Mouse (Mus musculus): ENCODE measurements around the gene 1700057G04Rik. TPM values are rescaled to one million over a fixed set of nuclear protein-coding genes. Genes with fewer than 3 reads are reported as not detected.

The 1700057G04Rik gene
- total RNA-seq, 1 experiment: not detected

DNA sequence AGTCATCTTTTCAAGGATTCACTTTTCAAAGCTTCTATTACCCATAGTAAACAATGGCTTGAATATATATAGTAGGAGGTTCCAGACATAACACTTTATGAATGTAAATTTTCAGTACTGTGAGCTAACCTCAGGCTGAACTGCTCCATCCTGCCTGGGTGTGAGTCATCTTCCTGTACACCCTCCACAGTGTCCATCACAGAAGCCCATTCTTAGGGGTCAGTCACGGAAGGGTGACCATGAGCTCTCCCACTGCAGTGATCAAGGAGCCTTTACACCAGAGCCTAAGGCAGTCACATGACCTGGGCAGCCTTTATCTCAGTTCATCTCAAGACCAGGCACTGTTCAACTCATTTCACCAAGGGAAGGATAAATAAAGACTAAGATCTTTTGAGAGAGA, 41.4 kb upstream of the 1700057G04Rik start:
- Histone ChIP-seq H3K4me1 (ENCODE audit: control insufficient read depth in 2 of 2, insufficient read depth in 2 of 2, low read length in 2 of 2, poor library complexity in 1 of 2) (no peaks in the 10 kb centered on the region), H3K9me3 (ENCODE audit: control insufficient read depth, insufficient read depth, low read depth, low read length) (no peaks in the 10 kb centered on the region), H3K9ac (ENCODE audit: insufficient read depth, low read depth, low read length, poor library complexity, severe bottlenecking) (no peak overlapping the region), H3K4me3 (ENCODE audit: insufficient read depth in 1 of 2, low read depth in 1 of 2, low read length in 2 of 2, poor library complexity in 1 of 2, severe bottlenecking in 1 of 2) (no peak overlapping the region), H3K36me3 (ENCODE audit: control insufficient read depth, insufficient read depth, low read length, poor library complexity, severe bottlenecking) (peaks cover 10% of the 10 kb centered on the region), H3K27ac (ENCODE audit: insufficient read depth, low read depth, low read length, poor library complexity, severe bottlenecking) (no peak overlapping the region)
- in situ Hi-C loops (cut with MboI; ENCODE audit: low sequenced_read_pairs in 2 of 2, unreplicated experiment in 2 of 2): no loop called here
- DNase-seq (ENCODE audit: low read depth, low spot score): no peak
- TF ChIP-seq ZC3H11A (IDR thresholded peaks at IDR 0.05; ENCODE audit: borderline replicate concordance, low read depth, low read length): no peak
- no peak for TF ChIP-seq HCFC1 (IDR thresholded peaks at IDR 0.05; ENCODE audit: borderline replicate concordance, insufficient read depth, low read length)
- TF ChIP-seq MAFK (IDR thresholded peaks at IDR 0.05; ENCODE audit: insufficient read depth, low read depth, low read length): no peak

DNA sequence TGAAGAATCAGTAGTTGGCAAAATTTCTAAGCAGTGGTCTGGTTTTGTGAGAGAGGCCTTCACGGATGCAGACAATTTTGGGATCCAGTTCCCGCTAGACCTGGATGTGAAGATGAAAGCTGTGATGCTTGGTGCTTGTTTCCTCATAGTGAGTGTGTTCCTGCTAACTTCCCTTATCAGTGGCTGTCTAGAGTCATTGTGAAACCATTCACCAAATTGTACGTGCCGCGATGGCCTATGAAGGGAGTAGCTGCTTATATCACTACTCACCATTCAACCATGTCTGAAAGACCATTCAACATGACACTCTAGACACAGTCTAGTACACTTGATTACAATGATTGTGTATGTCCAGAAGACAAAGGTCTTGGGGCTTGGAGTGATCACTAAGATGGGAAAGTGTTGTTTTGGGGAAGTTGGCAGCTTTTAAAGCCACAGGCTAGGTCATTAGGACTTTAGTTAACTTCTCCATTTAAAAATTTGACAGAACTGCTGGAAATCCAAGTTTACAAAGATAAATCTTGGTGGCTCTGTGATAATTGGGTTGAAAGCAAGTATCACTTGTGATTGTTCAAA, 39.3 kb upstream of the 1700057G04Rik start:
- H3K9ac ChIP-seq (ENCODE audit: insufficient read depth, low read depth, low read length, poor library complexity, severe bottlenecking): no peak overlapping the region
- DNase-seq (ENCODE audit: low read depth, low spot score): no peak
- peaks cover 10% of the 10 kb centered on the region for H3K36me3 ChIP-seq (ENCODE audit: control insufficient read depth, insufficient read depth, low read length, poor library complexity, severe bottlenecking)
- H3K4me1 ChIP-seq (ENCODE audit: control insufficient read depth in 2 of 2, insufficient read depth in 2 of 2, low read length in 2 of 2, poor library complexity in 1 of 2): 0 out of 4 replicates have a peak, but pooled peaks cover 0 to 2% of the 10 kb centered on the region in 2 experiments
- no peaks in the 10 kb centered on the region for H3K9me3 ChIP-seq (ENCODE audit: control insufficient read depth, insufficient read depth, low read depth, low read length)
- H3K27ac ChIP-seq (ENCODE audit: insufficient read depth, low read depth, low read length, poor library complexity, severe bottlenecking): no peak overlapping the region
- in situ Hi-C loops (cut with MboI; ENCODE audit: low sequenced_read_pairs in 2 of 2, unreplicated experiment in 2 of 2): no loop called here
- TF ChIP-seq HCFC1 (IDR thresholded peaks at IDR 0.05; ENCODE audit: borderline replicate concordance, insufficient read depth, low read length) (no peak), ZC3H11A (IDR thresholded peaks at IDR 0.05; ENCODE audit: borderline replicate concordance, low read depth, low read length) (no peak), MAFK (IDR thresholded peaks at IDR 0.05; ENCODE audit: insufficient read depth, low read depth, low read length) (no peak), ZNF384 (IDR thresholded peaks at IDR 0.05; ENCODE audit: low read depth, low read length) (no peak), CHD2 (IDR thresholded peaks at IDR 0.05; ENCODE audit: low read depth, low read length) (no peak)
- H3K4me3 ChIP-seq (ENCODE audit: insufficient read depth in 1 of 2, low read depth in 1 of 2, low read length in 2 of 2, poor library complexity in 1 of 2, severe bottlenecking in 1 of 2): no peak overlapping the region

DNA sequence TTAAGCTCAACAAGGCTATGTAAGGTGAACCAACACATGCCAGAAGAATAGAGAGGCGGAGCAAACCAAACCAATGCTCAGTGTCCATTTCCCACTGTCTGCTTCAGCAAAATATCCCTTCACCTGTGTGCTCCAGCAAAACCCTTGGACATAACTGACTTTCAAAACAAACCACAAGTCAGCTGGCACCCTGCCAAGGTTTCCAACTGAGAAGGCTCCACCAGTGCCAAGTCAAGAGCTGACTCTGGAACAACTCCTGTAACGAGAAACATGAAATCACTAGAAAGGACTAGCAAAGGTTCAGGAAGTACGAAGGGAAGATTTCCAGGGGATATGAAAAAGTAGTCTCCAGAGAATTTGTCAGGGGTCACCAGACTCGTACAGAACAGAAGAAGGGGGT, 38.2 kb upstream of the 1700057G04Rik start:
- Histone ChIP-seq H3K27ac (ENCODE audit: insufficient read depth, low read depth, low read length, poor library complexity, severe bottlenecking) (no peak overlapping the region), H3K9ac (ENCODE audit: insufficient read depth, low read depth, low read length, poor library complexity, severe bottlenecking) (no peak overlapping the region), H3K4me1 (ENCODE audit: control insufficient read depth in 2 of 2, insufficient read depth in 2 of 2, low read length in 2 of 2, poor library complexity in 1 of 2) (0 out of 4 replicates have a peak, but pooled peaks cover 2% of the 10 kb centered on the region in 2 experiments), H3K9me3 (ENCODE audit: control insufficient read depth, insufficient read depth, low read depth, low read length) (no peaks in the 10 kb centered on the region), H3K4me3 (ENCODE audit: insufficient read depth in 1 of 2, low read depth in 1 of 2, low read length in 2 of 2, poor library complexity in 1 of 2, severe bottlenecking in 1 of 2) (no peak overlapping the region), H3K36me3 (ENCODE audit: control insufficient read depth, insufficient read depth, low read length, poor library complexity, severe bottlenecking) (peaks cover 10% of the 10 kb centered on the region)
- no peak for DNase-seq (ENCODE audit: low read depth, low spot score)
- in situ Hi-C loops (cut with MboI; ENCODE audit: low sequenced_read_pairs in 2 of 2, unreplicated experiment in 2 of 2): no loop called here
- TF ChIP-seq CHD2 (IDR thresholded peaks at IDR 0.05; ENCODE audit: low read depth, low read length): no peak
- TF ChIP-seq MAFK (IDR thresholded peaks at IDR 0.05; ENCODE audit: insufficient read depth, low read depth, low read length): no peak
- TF ChIP-seq ZNF384 (IDR thresholded peaks at IDR 0.05; ENCODE audit: low read depth, low read length): no peak
- TF ChIP-seq ZC3H11A (IDR thresholded peaks at IDR 0.05; ENCODE audit: borderline replicate concordance, low read depth, low read length): no peak
- no peak for TF ChIP-seq HCFC1 (IDR thresholded peaks at IDR 0.05; ENCODE audit: borderline replicate concordance, insufficient read depth, low read length)

DNA sequence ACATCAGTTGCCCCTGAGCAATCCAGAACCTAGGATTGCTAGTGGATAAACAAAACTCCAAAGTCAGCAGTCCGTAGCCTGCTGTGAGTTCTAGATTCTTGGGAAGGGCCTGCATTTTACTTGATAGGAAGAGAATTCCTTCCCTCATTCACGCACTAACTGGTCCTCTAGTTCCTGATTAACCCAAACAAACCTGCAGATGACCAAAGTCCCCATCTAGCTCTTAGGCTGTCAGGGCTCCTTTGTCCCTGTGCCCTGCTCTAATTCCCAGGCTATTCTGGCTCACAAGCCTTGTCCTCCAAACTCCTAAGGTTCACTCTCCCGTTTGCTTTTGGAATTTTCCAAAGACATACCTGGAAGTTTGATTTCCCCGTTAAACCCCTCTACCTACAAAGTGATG, 36.5 kb upstream of the 1700057G04Rik start:
- TF ChIP-seq ZNF384 (IDR thresholded peaks at IDR 0.05; ENCODE audit: low read depth, low read length): no peak
- no peak for TF ChIP-seq ZC3H11A (IDR thresholded peaks at IDR 0.05; ENCODE audit: borderline replicate concordance, low read depth, low read length)
- TF ChIP-seq HCFC1 (IDR thresholded peaks at IDR 0.05; ENCODE audit: borderline replicate concordance, insufficient read depth, low read length): no peak
- TF ChIP-seq CHD2 (IDR thresholded peaks at IDR 0.05; ENCODE audit: low read depth, low read length): no peak
- Histone ChIP-seq H3K4me3 (ENCODE audit: insufficient read depth in 1 of 2, low read depth in 1 of 2, low read length in 2 of 2, poor library complexity in 1 of 2, severe bottlenecking in 1 of 2) (no peak overlapping the region), H3K4me1 (ENCODE audit: control insufficient read depth in 2 of 2, insufficient read depth in 2 of 2, low read length in 2 of 2, poor library complexity in 1 of 2) (0 out of 4 replicates have a peak, but pooled peaks cover 2% of the 10 kb centered on the region in 2 experiments), H3K9me3 (ENCODE audit: control insufficient read depth, insufficient read depth, low read depth, low read length) (no peaks in the 10 kb centered on the region), H3K36me3 (ENCODE audit: control insufficient read depth, insufficient read depth, low read length, poor library complexity, severe bottlenecking) (peaks cover 7% of the 10 kb centered on the region), H3K9ac (ENCODE audit: insufficient read depth, low read depth, low read length, poor library complexity, severe bottlenecking) (no peak overlapping the region), H3K27ac (ENCODE audit: insufficient read depth, low read depth, low read length, poor library complexity, severe bottlenecking) (no peak overlapping the region)
- in situ Hi-C loops (cut with MboI; ENCODE audit: low sequenced_read_pairs in 2 of 2, unreplicated experiment in 2 of 2): no loop called here
- DNase-seq (ENCODE audit: low read depth, low spot score): no peak

DNA sequence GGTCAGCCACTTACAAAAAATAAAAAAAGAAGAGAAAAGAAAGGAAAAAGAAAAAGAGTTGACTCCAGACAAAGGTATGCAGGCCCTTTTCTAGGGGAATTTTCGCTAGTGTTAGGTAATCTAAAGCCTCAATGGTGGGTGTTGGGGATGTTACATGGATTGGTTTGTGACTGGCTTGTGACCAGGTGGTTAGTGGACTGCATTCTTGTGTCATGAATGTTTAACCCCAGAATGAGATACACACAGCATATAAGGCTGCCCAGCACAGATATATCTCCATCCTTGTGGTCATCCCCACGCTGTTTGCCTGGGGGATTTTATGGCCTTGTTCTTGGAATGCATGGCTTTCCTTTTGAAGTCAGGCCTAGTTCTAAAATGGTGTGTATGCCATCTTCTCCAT, 35.9 kb upstream of the 1700057G04Rik start:
- H3K9ac ChIP-seq (ENCODE audit: insufficient read depth, low read depth, low read length, poor library complexity, severe bottlenecking): no peak overlapping the region
- H3K9me3 ChIP-seq (ENCODE audit: control insufficient read depth, insufficient read depth, low read depth, low read length): no peaks in the 10 kb centered on the region
- no peak for TF ChIP-seq MAFK (IDR thresholded peaks at IDR 0.05; ENCODE audit: insufficient read depth, low read depth, low read length)
- TF ChIP-seq CHD2 (IDR thresholded peaks at IDR 0.05; ENCODE audit: low read depth, low read length): no peak
- TF ChIP-seq ZC3H11A (IDR thresholded peaks at IDR 0.05; ENCODE audit: borderline replicate concordance, low read depth, low read length): no peak
- no peak for TF ChIP-seq HCFC1 (IDR thresholded peaks at IDR 0.05; ENCODE audit: borderline replicate concordance, insufficient read depth, low read length)
- TF ChIP-seq ZNF384 (IDR thresholded peaks at IDR 0.05; ENCODE audit: low read depth, low read length): no peak
- H3K36me3 ChIP-seq (ENCODE audit: control insufficient read depth, insufficient read depth, low read length, poor library complexity, severe bottlenecking): peaks cover 7% of the 10 kb centered on the region
- DNase-seq (ENCODE audit: low read depth, low spot score): no peak
- in situ Hi-C loops (cut with MboI; ENCODE audit: low sequenced_read_pairs in 2 of 2, unreplicated experiment in 2 of 2): no loop called here
- H3K4me1 ChIP-seq (ENCODE audit: control insufficient read depth in 2 of 2, insufficient read depth in 2 of 2, low read length in 2 of 2, poor library complexity in 1 of 2): 0 out of 4 replicates have a peak, but pooled peaks cover 2% of the 10 kb centered on the region in 2 experiments
- no peak overlapping the region for H3K27ac ChIP-seq (ENCODE audit: insufficient read depth, low read depth, low read length, poor library complexity, severe bottlenecking)
- no peak overlapping the region for H3K4me3 ChIP-seq (ENCODE audit: insufficient read depth in 1 of 2, low read depth in 1 of 2, low read length in 2 of 2, poor library complexity in 1 of 2, severe bottlenecking in 1 of 2)

All from ES-E14 (cell line).